Mouse (Mus musculus) left cerebral cortex, adult 2 months (tissue): Measurements from ENCODE around the gene Gnat1. TPM values are rescaled to one million over a fixed set of nuclear protein-coding genes. Genes with fewer than 3 reads are reported as not detected.

Experiments used
- DNase-seq, 2 experiments: peaks; one replicate each; pipeline ENCODE4 v3.0.0; 2021 to 2022; ENCODE audit warnings: low spot score in 2 of 2, mixed read lengths in 1 of 2; ENCODE audit errors: extremely low spot score in 1 of 2
- H3K27ac ChIP-seq: fragments of 200-600 bp; 2 replicates; pipeline ENCODE4 v1.8.1; 2022
- H3K4me3 ChIP-seq: fragments of 200-600 bp; 2 replicates; pipeline ENCODE4 v1.8.1; 2022
- CTCF ChIP-seq: fragments of 200-600 bp; IDR thresholded peaks from 2 replicates; pipeline ENCODE4 v1.8.1; 2022; ENCODE audit warnings: antibody characterized with exemption, mild to moderate bottlenecking, moderate library complexity
- intact Hi-C: fragments of 180-260 bp; cut with DNase I; formaldehyde crosslinking; loops from one replicate; pipeline ENCODE4 v1.15.1; 2025
- total RNA-seq, 2 experiments: library from RNA; stranded (reverse); gene quantifications; 2 replicates each; pipeline ENCODE4 v1.2.3; 2021

The Gnat1 gene
- total RNA-seq, 2 experiments from 2014 or later, result 0.18 TPM; not detected in 1

DNA sequence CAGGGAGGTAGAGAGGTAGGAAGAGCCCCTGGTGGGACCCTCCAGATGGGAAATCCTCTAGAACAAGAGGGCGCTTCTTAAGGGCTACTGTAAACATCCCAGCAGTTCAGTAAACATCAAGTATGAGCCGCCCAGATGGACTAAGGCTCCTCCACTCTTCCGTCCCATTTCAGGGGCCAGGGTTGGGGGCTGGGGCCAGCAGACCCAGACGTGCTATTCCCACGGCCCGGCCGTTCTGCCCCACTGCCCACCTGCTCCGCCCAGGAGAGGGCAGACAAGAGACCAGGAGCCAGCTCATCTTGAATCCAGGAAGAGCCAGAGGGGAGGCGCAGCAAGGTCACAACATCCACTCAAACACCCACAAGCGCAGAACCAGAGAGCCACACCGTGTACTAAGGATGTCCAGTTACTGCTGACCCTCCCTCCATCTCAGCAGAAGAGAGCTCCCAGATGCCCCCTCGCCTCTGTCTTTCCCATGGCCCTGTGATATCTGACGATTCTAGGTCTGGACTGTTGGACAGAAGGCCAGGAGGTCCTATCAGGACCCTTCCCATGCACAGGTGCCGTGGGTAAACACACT, 19.2 kb upstream of the Gnat1 start:
- TF ChIP-seq CTCF, result no peak; the same call in 1 of the 2 replicates
- intact Hi-C loops, result no loop called here
- Histone ChIP-seq H3K27ac (no peak overlapping the region), H3K4me3 (no peak overlapping the region)
- DNase-seq, result no peak

GRCm38 (mm10) chr9:107697811-107698521, 18.5 kb upstream of the Gnat1 start:
- no peak for DNase-seq
- intact Hi-C loops, result no loop called here
- no peak for TF ChIP-seq CTCF
- Histone ChIP-seq H3K27ac (no peak overlapping the region), H3K4me3 (no peak overlapping the region)

GRCm38 (mm10) chr9:107696845-107697610, 17.5 kb upstream of the Gnat1 start:
- no peak overlapping the region for H3K4me3 ChIP-seq
- no peak for TF ChIP-seq CTCF
- intact Hi-C loops, result no loop called here
- no peak overlapping the region for H3K27ac ChIP-seq
- DNase-seq, result no peak

DNA sequence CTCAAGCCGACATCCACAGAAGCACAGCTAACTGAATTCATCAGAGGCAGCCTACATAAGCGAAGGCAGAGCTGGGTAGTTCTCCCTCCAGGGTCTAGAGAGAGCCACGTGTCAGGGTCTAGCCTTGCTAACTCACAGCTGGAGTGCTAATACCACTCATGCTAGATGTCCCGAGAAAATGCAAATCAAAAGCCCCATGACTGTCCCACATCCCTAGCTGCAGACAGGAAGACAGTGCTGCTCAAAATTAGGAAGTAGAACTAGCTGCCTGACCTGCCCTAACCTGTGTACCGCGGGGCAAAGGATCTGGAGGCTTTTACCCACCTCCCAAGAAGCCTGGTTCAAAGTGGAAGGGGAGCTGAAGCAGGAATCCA, 16.6 kb upstream of the Gnat1 start:
- no peak overlapping the region for H3K4me3 ChIP-seq
- H3K27ac ChIP-seq, result no peak overlapping the region
- DNase-seq, result no peak
- no peak for TF ChIP-seq CTCF
- intact Hi-C loops, result no loop called here

DNA sequence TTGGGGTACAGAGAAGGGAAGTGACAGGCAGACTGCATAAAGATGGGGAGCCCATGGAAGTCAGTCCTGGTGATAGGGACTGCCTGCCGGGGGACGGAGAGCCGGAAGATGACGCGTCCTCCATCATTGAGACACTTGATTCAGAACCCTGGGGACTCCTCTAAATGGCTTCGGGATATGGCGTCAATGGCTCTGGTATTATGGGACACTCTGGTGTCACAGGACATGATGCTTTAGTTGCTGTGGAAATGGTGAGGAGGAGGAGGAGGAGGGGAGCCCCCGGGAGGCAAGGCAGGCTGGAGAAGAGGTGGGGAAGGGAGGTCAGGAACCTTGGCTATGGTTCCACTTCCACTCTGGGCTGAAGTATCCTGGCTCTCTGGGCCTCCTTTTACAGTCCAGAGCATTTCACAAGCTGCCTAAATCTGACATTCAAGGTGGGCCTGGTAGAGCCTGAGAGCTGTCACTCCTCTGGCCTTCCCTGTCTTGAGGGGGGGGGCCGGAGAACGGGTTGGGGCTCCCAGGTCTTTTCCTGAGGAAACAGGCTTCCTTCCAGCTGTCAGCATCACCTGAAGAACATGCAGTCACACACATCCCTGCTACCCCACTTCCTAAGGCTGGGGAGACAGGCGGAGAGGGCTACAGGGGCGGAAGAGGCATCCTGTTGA, 16.1 kb upstream of the Gnat1 start:
- H3K4me3 ChIP-seq, result no peak overlapping the region
- no peak for DNase-seq
- no peak for TF ChIP-seq CTCF

GRCm38 (mm10) chr9:107694627-107695026, 15.1 kb upstream of the Gnat1 start:
- Histone ChIP-seq H3K27ac (no peak overlapping the region), H3K4me3 (no peak overlapping the region)
- TF ChIP-seq CTCF, result no peak
- intact Hi-C loops, result no loop called here
- no peak for DNase-seq

More for the DNA sequence above, 16.1 kb upstream of the Gnat1 start:
- no peak overlapping the region for H3K27ac ChIP-seq
- intact Hi-C loops, result no loop called here

GRCm38 (mm10) chr9:107693433-107693987, 14.0 kb upstream of the Gnat1 start:
- intact Hi-C loops, result no loop called here
- H3K27ac ChIP-seq, result no peak overlapping the region
- DNase-seq, result no peak
- TF ChIP-seq CTCF, result no peak; the same call in 1 of the 2 replicates
- no peak overlapping the region for H3K4me3 ChIP-seq

DNA sequence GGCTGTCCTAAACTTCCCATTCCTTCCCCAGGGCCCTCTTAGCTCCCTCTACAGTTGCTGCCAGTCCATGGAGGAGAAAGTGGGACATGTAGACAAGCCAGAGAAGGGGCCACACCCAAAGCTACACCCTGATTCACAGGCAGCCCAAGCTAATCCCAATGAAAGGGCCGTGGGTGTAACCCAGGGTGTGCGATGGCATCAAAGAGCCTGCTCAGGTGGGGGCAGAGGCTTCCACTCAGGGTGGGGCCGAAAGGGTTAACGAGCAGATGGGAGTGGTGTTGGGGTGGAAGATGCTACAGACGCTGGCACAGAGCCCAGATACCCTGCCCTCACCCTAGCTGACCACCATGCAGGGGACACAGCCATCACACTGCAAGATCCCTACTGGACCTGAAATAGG, 13.3 kb upstream of the Gnat1 start:
- Histone ChIP-seq H3K4me3 (no peak overlapping the region), H3K27ac (no peak overlapping the region)
- no peak for TF ChIP-seq CTCF
- DNase-seq, result no peak
- intact Hi-C loops, result no loop called here

- no peak for TF ChIP-seq CTCF
- Histone ChIP-seq H3K4me3 (no peak overlapping the region), H3K27ac (no peak overlapping the region)
- intact Hi-C loops, result no loop called here
- DNase-seq, result no peak
Observed at GRCm38 (mm10) chr9:107690391-107690790, 10.9 kb upstream of the Gnat1 start.

- DNase-seq, result no peak
- Histone ChIP-seq H3K27ac (no peak overlapping the region), H3K4me3 (no peak overlapping the region)
- no peak for TF ChIP-seq CTCF
- intact Hi-C loops, result loop anchor here (5.0 kb wide), 1 partner anchor 193 kb away; no protein-coding TSS in a partner anchor
Observed at GRCm38 (mm10) chr9:107688939-107689338, 9.4 kb upstream of the Gnat1 start.

- intact Hi-C loops, result loop anchor here (5.0 kb wide), 1 partner anchor 194 kb away; no protein-coding TSS in a partner anchor
- Histone ChIP-seq H3K4me3 (no peak overlapping the region), H3K27ac (no peak overlapping the region)
- DNase-seq, result no peak
- TF ChIP-seq CTCF, result no peak
Observed at GRCm38 (mm10) chr9:107688415-107688814, 8.9 kb upstream of the Gnat1 start.
